Mouse (Mus musculus) mesoderm, embryonic 11.5 days (tissue): ENCODE data around the gene Tor3a.
A peak's percentile ranks its signal among the peaks of the same experiment; 100 is the strongest.
"Not testable (repeated sequence)": the region's sequence is repeated elsewhere in the genome, so short reads cannot be mapped to it uniquely, and the experiment has no call there.

Source experiments
- DNase-seq: peaks from one replicate; pipeline ENCODE4 v3.0.0-alpha.2; 2012; ENCODE audit warnings: low read depth, low spot score

Tor3a gene

GRCm38 (mm10) chr1:156671921-156672320 lies 2.2 kb downstream of the Tor3a start:
- no peak for DNase-seq

GRCm38 (mm10) chr1:156669208-156669983 lies 4.8 kb downstream of the Tor3a start:
- no peak for DNase-seq

GRCm38 (mm10) chr1:156668602-156669001 lies 5.6 kb downstream of the Tor3a start:
- DNase-seq: peak; percentile 39

GRCm38 (mm10) chr1:156667141-156667926 lies 6.8 kb downstream of the Tor3a start:
- no peak for DNase-seq

GRCm38 (mm10) chr1:156665777-156666176 lies 8.4 kb downstream of the Tor3a start:
- DNase-seq: no peak

GRCm38 (mm10) chr1:156660660-156661236 lies 13.4 kb downstream of the Tor3a start:
- DNase-seq: not testable (repeated sequence)

GRCm38 (mm10) chr1:156659906-156660659 lies 14.1 kb downstream of the Tor3a start:
- DNase-seq: no peak

GRCm38 (mm10) chr1:156658676-156659075 lies 15.5 kb downstream of the Tor3a start:
- no peak for DNase-seq

GRCm38 (mm10) chr1:156657523-156657922 lies 16.6 kb downstream of the Tor3a start:
- no peak for DNase-seq

GRCm38 (mm10) chr1:156654735-156655530 lies 19.2 kb downstream of the Tor3a start:
- DNase-seq: no peak

- DNase-seq: no peak
These were observed 21.9 kb downstream of the Tor3a start for GRCm38 (mm10) chr1:156652189-156652822.

GRCm38 (mm10) chr1:156650631-156651030 lies 23.5 kb downstream of the Tor3a start:
- DNase-seq: no peak

GRCm38 (mm10) chr1:156648705-156649104 lies 25.5 kb downstream of the Tor3a start:
- no peak for DNase-seq

GRCm38 (mm10) chr1:156645971-156646370 lies 28.2 kb downstream of the Tor3a start:
- DNase-seq: no peak

- DNase-seq: no peak
These were observed 29.2 kb downstream of the Tor3a start for GRCm38 (mm10) chr1:156644780-156645523.

GRCm38 (mm10) chr1:156644061-156644460 lies 30.1 kb downstream of the Tor3a start:
- no peak for DNase-seq

GRCm38 (mm10) chr1:156642813-156643212 lies 31.3 kb downstream of the Tor3a start:
- DNase-seq: no peak

- no peak for DNase-seq
These were observed 32.3 kb downstream of the Tor3a start for GRCm38 (mm10) chr1:156641808-156642207.

- no peak for DNase-seq
These were observed 33.6 kb downstream of the Tor3a start for GRCm38 (mm10) chr1:156640577-156640976.

- DNase-seq: no peak
These were observed 34.7 kb downstream of the Tor3a start for GRCm38 (mm10) chr1:156639455-156639854.
